Comparison of ENCODE assay signal across 8 mouse cellular contexts in genomic region chr19:46305432-46306267, GRCm38 (mm10). TPM values are rescaled to one million over a fixed set of nuclear protein-coding genes. Genes with fewer than 3 reads are reported as not detected.
DNase-seq lines count a peak whose midpoint lies in the region; ATAC-seq and TF ChIP-seq lines count a peak whose summit lies in the region.

No protein-coding gene starts in this region.

- TF ChIP-seq POLR2A in olfactory bulb, adult 2 months (IDR thresholded peaks at IDR 0.05; ENCODE audit: insufficient read depth, low read depth, low read length) = no peak

- H3K36me3 ChIP-seq in E14TG2a.4 (ENCODE audit: insufficient read depth, low read length) = peaks cover 16% of the 10 kb centered on the region; the same call in 1 of the 2 replicates
- peaks cover 40% of the 10 kb centered on the region for H3K36me3 ChIP-seq in erythroblast, embryonic 14.5 days (ENCODE audit: control insufficient read depth)
- H3K36me3 ChIP-seq in heart, embryonic 16.5 days (ENCODE audit: control insufficient read depth, insufficient read depth) = peaks cover 16% of the 10 kb centered on the region
- H3K36me3 ChIP-seq in lung, postnatal 0 days (ENCODE audit: insufficient read depth, low read length) = peaks cover 9% of the 10 kb centered on the region; the same call in 1 of the 2 replicates

- under 1% methylated on average over 42 of the region's 43 CpGs for WGBS in heart, embryonic 16.5 days
- 0% methylated on average over 28 of the region's 43 CpGs for WGBS in lung, postnatal 0 days
- WGBS in olfactory bulb, adult 2 months = 8% methylated on average over 38 of the region's 43 CpGs

- no peak for TF ChIP-seq EP300 in lung, postnatal 0 days (IDR thresholded peaks at IDR 0.05)

- H3K4me3 ChIP-seq in E14TG2a.4 (replicated peaks; ENCODE audit: low read length) = peak overlapping the region; percentile 87
- H3K4me3 ChIP-seq in erythroblast, embryonic 14.5 days (replicated peaks) = peak overlapping the region; percentile 93
- peak overlapping the region; percentile 86 for H3K4me3 ChIP-seq in heart, embryonic 16.5 days (ENCODE audit: low read length)
- peak overlapping the region; percentile 74 for H3K4me3 ChIP-seq in lung, postnatal 0 days (ENCODE audit: low read depth, low read length)
- H3K4me3 ChIP-seq in olfactory bulb, adult 2 months (ENCODE audit: insufficient read depth, low read depth, low read length) = peak overlapping the region; percentile 57

- peak; percentile 72 for ATAC-seq in heart, embryonic 16.5 days (replicated peaks; ENCODE audit: extremely low read depth, insufficient read depth, low FRiP score)
- ATAC-seq in lung, postnatal 0 days = peak; percentile 75

- no peak for TF ChIP-seq CTCF in E14TG2a.4 (conservative IDR thresholded peaks at IDR 0.05; ENCODE audit: low read length)
- TF ChIP-seq CTCF in lung, postnatal 0 days (IDR thresholded peaks at IDR 0.05) = no peak
- no peak for TF ChIP-seq CTCF in olfactory bulb, adult 2 months (IDR thresholded peaks at IDR 0.05; ENCODE audit: insufficient read depth, low read depth, low read length)

- H3K9me3 ChIP-seq in E14TG2a.4 (ENCODE audit: low read length) = no peaks in the 10 kb centered on the region
- no peaks in the 10 kb centered on the region for H3K9me3 ChIP-seq in erythroblast, embryonic 14.5 days (ENCODE audit: control insufficient read depth, low read length)
- H3K9me3 ChIP-seq in heart, embryonic 16.5 days (replicated peaks; ENCODE audit: control insufficient read depth, low read length) = no peaks in the 10 kb centered on the region
- no peaks in the 10 kb centered on the region for H3K9me3 ChIP-seq in lung, postnatal 0 days (ENCODE audit: low read length)

- H3K9ac ChIP-seq in heart, embryonic 16.5 days (ENCODE audit: low read length) = peak overlapping the region; percentile 87
- H3K9ac ChIP-seq in lung, postnatal 0 days (replicated peaks; ENCODE audit: low read depth) = peak overlapping the region; percentile 69

- H3K4me1 ChIP-seq in E14TG2a.4 (replicated peaks; ENCODE audit: low read depth, low read length) = peaks cover 47% of the 10 kb centered on the region
- H3K4me1 ChIP-seq in erythroblast, embryonic 14.5 days (ENCODE audit: control insufficient read depth) = peaks cover 66% of the 10 kb centered on the region
- peaks cover 20% of the 10 kb centered on the region for H3K4me1 ChIP-seq in heart, embryonic 16.5 days (ENCODE audit: control insufficient read depth, insufficient read depth, low read length)
- peaks cover 6% of the 10 kb centered on the region; the same call in 1 of the 2 replicates for H3K4me1 ChIP-seq in lung, postnatal 0 days (ENCODE audit: insufficient read depth, low read depth, low read length)
- H3K4me1 ChIP-seq in olfactory bulb, adult 2 months (ENCODE audit: control insufficient read depth, insufficient read depth, low read length) = peaks cover 28% of the 10 kb centered on the region

- peak overlapping the region; percentile 84 for H3K27ac ChIP-seq in heart, embryonic 16.5 days (ENCODE audit: low read length)
- H3K27ac ChIP-seq in lung, postnatal 0 days (ENCODE audit: low read length) = peak overlapping the region; percentile 89
- no peak overlapping the region for H3K27ac ChIP-seq in olfactory bulb, adult 2 months (ENCODE audit: insufficient read depth, low read depth, low read length)

- peak; percentile 94 for DNase-seq in adrenal gland, postnatal 14 days
- peak; percentile 95 for DNase-seq in kidney, postnatal 14 days
- DNase-seq in lung, postnatal 0 days (ENCODE audit: low spot score) = peak; percentile 94
- peak; percentile 91 for DNase-seq in thymus, postnatal 25 days

- peak overlapping the region; percentile 73 for H3K4me2 ChIP-seq in heart, embryonic 16.5 days (ENCODE audit: low read depth, low read length)
- peak overlapping the region; percentile 99 for H3K4me2 ChIP-seq in lung, postnatal 0 days (replicated peaks; ENCODE audit: low read depth, low read length)

- peaks cover 72% of the 10 kb centered on the region for H3K27me3 ChIP-seq in E14TG2a.4 (ENCODE audit: insufficient read depth, low read length)
- peaks cover 7% of the 10 kb centered on the region for H3K27me3 ChIP-seq in erythroblast, embryonic 14.5 days (ENCODE audit: control insufficient read depth)
- H3K27me3 ChIP-seq in heart, embryonic 16.5 days (ENCODE audit: control insufficient read depth, insufficient read depth, low read length) = peaks cover 9% of the 10 kb centered on the region
- no peaks in the 10 kb centered on the region for H3K27me3 ChIP-seq in lung, postnatal 0 days (replicated peaks; ENCODE audit: insufficient read depth, low read length)

RNA-seq across cellular contexts. Expression of gene Nfkb2, which starts 1.5 kb away (rescaled TPM):
- total RNA-seq in adrenal gland, postnatal 14 days (2021) = 28.3 and 34.1 TPM in 2 replicates
- polyA plus RNA-seq in erythroblast, embryonic 14.5 days (2012) = 5.5 and 7.4 TPM in 2 replicates
- 13.3 and 14.1 TPM in 2 replicates for polyA plus RNA-seq in heart, embryonic 16.5 days (2015; fragmentation: Nextera tagmentation; extraction: Ambion mirVana)
- polyA plus RNA-seq in lung, postnatal 0 days (2015; fragmentation: Nextera tagmentation; extraction: Ambion mirVana) = 12.5 and 21.1 TPM in 2 replicates
- polyA plus RNA-seq in olfactory bulb, adult 2 months (2012; ENCODE audit: insufficient read depth, insufficient read length, low replicate concordance, missing spikeins) = not detected in 2 replicates

RNA-seq across cellular contexts. Expression of gene Psd, which starts 21.3 kb away (rescaled TPM):
- 6.0 and 9.3 TPM in 2 replicates for total RNA-seq in adrenal gland, postnatal 14 days (2021)
- polyA plus RNA-seq in erythroblast, embryonic 14.5 days (2012) = 7.6 and 8.3 TPM in 2 replicates
- 4.1 and 5.1 TPM in 2 replicates for polyA plus RNA-seq in heart, embryonic 16.5 days (2015; fragmentation: Nextera tagmentation; extraction: Ambion mirVana)
- polyA plus RNA-seq in lung, postnatal 0 days (2015; fragmentation: Nextera tagmentation; extraction: Ambion mirVana) = 2.7 and 4.9 TPM in 2 replicates
- polyA plus RNA-seq in olfactory bulb, adult 2 months (2012; ENCODE audit: insufficient read depth, insufficient read length, low replicate concordance, missing spikeins) = not detected in 2 replicates

RNA-seq across cellular contexts. Expression of gene Fbxl15, which starts 22.3 kb away (rescaled TPM):
- 8.2 and 8.7 TPM in 2 replicates for total RNA-seq in adrenal gland, postnatal 14 days (2021)
- polyA plus RNA-seq in erythroblast, embryonic 14.5 days (2012) = 10.4 and 12.7 TPM in 2 replicates
- polyA plus RNA-seq in heart, embryonic 16.5 days (2015; fragmentation: Nextera tagmentation; extraction: Ambion mirVana) = 11.0 and 12.8 TPM in 2 replicates
- 12.9 and 13.0 TPM in 2 replicates for polyA plus RNA-seq in lung, postnatal 0 days (2015; fragmentation: Nextera tagmentation; extraction: Ambion mirVana)
- not detected in 2 replicates for polyA plus RNA-seq in olfactory bulb, adult 2 months (2012; ENCODE audit: insufficient read depth, insufficient read length, low replicate concordance, missing spikeins)

RNA-seq across cellular contexts. Expression of gene Cuedc2, which starts 32.9 kb away (rescaled TPM):
- total RNA-seq in adrenal gland, postnatal 14 days (2021) = 71.8 and 77.5 TPM in 2 replicates
- 15.7 and 17.4 TPM in 2 replicates for polyA plus RNA-seq in erythroblast, embryonic 14.5 days (2012)
- 142 and 150 TPM in 2 replicates for polyA plus RNA-seq in heart, embryonic 16.5 days (2015; fragmentation: Nextera tagmentation; extraction: Ambion mirVana)
- 94.9 and 99.9 TPM in 2 replicates for polyA plus RNA-seq in lung, postnatal 0 days (2015; fragmentation: Nextera tagmentation; extraction: Ambion mirVana)
- polyA plus RNA-seq in olfactory bulb, adult 2 months (2012; ENCODE audit: insufficient read depth, insufficient read length, low replicate concordance, missing spikeins) = not detected in 2 replicates

RNA-seq across cellular contexts. Expression of gene Mfsd13a, which starts 35.3 kb away (rescaled TPM):
- total RNA-seq in adrenal gland, postnatal 14 days (2021) = 5.1 and 5.4 TPM in 2 replicates
- 0.20 and 0.73 TPM in 2 replicates for polyA plus RNA-seq in erythroblast, embryonic 14.5 days (2012)
- polyA plus RNA-seq in heart, embryonic 16.5 days (2015; fragmentation: Nextera tagmentation; extraction: Ambion mirVana) = 6.0 TPM in 2 replicates
- polyA plus RNA-seq in lung, postnatal 0 days (2015; fragmentation: Nextera tagmentation; extraction: Ambion mirVana) = 6.4 and 6.6 TPM in 2 replicates
- polyA plus RNA-seq in olfactory bulb, adult 2 months (2012; ENCODE audit: insufficient read depth, insufficient read length, low replicate concordance, missing spikeins) = not detected in 2 replicates

Comparison
In these comparisons a context has a peak if more than half of its experiments do, and no peak if none do; other contexts are left out.
1. RNA of gene Fbxl15, which starts 22.3 kb away (polyA plus RNA-seq): 12.9 to 13.0 TPM in lung, postnatal 0 days, 11.0 to 12.8 TPM in heart, embryonic 16.5 days and 10.4 to 12.7 TPM in erythroblast, embryonic 14.5 days; not detected in olfactory bulb, adult 2 months; every median in the first group is over 10 times any median in the second.
2. Peak in every context shown above with its lines, with median percentiles within 50 percentile points of each other: H3K4me3 ChIP-seq and DNase-seq.